8 mouse cellular contexts compared by ENCODE assay signal in the genomic region with DNA sequence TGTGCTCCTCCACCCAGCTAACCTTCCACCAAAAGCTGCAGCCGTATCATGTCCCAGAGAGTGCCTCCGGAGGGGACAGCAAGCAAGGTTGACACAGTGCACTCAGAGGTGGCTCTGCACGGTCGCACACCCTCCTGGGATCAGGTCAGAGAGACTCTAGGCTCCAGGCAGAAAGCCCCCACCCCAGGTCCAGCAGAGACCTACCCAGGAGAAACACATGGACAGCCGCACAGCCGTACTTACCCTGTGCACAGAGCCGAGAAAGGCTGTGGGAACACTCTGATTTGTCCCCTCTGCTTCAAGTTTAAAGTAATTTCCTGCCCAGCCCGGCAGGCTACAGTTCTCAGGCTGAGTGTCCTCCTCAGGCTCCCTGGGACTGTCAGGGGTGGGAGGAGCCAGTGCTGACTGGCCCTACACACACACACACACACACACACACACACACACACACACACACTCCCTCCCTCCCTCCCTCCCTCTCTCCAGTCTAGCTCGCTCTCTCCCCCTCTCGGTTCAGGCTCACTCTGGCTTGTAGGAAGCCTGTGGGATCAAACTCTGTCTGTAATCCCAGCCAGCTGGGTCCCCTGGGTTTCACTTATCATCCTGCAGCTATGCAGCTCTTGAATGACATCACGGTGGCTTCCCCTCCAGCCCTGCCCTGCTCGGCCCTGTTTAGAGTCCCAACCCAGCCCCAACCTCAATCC.
DNase-seq lines count a peak whose midpoint lies in the region; ATAC-seq and TF ChIP-seq lines count a peak whose summit lies in the region.

No protein-coding gene starts in this region.

- peaks cover 3% of the 10 kb centered on the region; the same call in 1 of the 2 replicates for H3K4me1 ChIP-seq in embryonic facial prominence, embryonic 11.5 days (ENCODE audit: control insufficient read depth, insufficient read depth, low read length)
- peaks cover 34% of the 10 kb centered on the region for H3K4me1 ChIP-seq in kidney, adult 2 months (ENCODE audit: control insufficient read depth, insufficient read depth, low read length)
- H3K4me1 ChIP-seq in liver, embryonic 15.5 days (replicated peaks) = peaks cover 26% of the 10 kb centered on the region
- peaks cover 34% of the 10 kb centered on the region for H3K4me1 ChIP-seq in neural tube, embryonic 13.5 days (replicated peaks)

- ATAC-seq in embryonic facial prominence, embryonic 11.5 days (replicated peaks; ENCODE audit: insufficient number of reproducible peaks, low FRiP score, low TSS enrichment, low read depth) = peak; percentile 86
- ATAC-seq in liver, embryonic 15.5 days (ENCODE audit: insufficient read depth) = peak; percentile 57; the same call in 1 of the 2 replicates
- ATAC-seq in neural tube, embryonic 13.5 days (ENCODE audit: low read depth) = peak; percentile 89
- no peak for ATAC-seq in CD4-positive, CD25-positive, alpha-beta regulatory T cell, adult 4 months

- DNase-seq in left cerebral cortex, adult 2 months (ENCODE audit: extremely low spot score in 1 of 2, low spot score in 2 of 2) = no peak
- DNase-seq in left cerebral cortex, adult 11 months (ENCODE audit: low spot score) = no peak
- DNase-seq in embryonic facial prominence, embryonic 11.5 days (ENCODE audit: low spot score) = peak; percentile 75
- DNase-seq in heart, adult 9 months (ENCODE audit: low spot score in 2 of 2) = peak; percentile 95
- peak; percentile 92 for DNase-seq in kidney, adult 2 months

- H3K4me2 ChIP-seq in embryonic facial prominence, embryonic 11.5 days (ENCODE audit: low read depth, low read length) = peak overlapping the region; percentile 21; the same call in 1 of the 2 replicates
- H3K4me2 ChIP-seq in liver, embryonic 15.5 days = no peak overlapping the region
- H3K4me2 ChIP-seq in neural tube, embryonic 13.5 days = peak overlapping the region; percentile 43

- TF ChIP-seq CTCF in left cerebral cortex, adult 2 months (IDR thresholded peaks at IDR 0.05) = peak; percentile 17
- TF ChIP-seq CTCF in kidney, adult 2 months (conservative IDR thresholded peaks at IDR 0.05; ENCODE audit: insufficient read depth, insufficient read length, low read depth, low read length) = no peak

- TF ChIP-seq POLR2A in kidney, adult 2 months (IDR thresholded peaks at IDR 0.05; ENCODE audit: low read depth, low read length) = no peak

- no peaks in the 10 kb centered on the region for H3K36me3 ChIP-seq in embryonic facial prominence, embryonic 11.5 days (replicated peaks; ENCODE audit: control insufficient read depth, insufficient read depth, low read depth, low read length)
- peaks cover 3% of the 10 kb centered on the region for H3K36me3 ChIP-seq in kidney, adult 2 months (ENCODE audit: control insufficient read depth, insufficient read depth, low read length)
- H3K36me3 ChIP-seq in liver, embryonic 15.5 days (replicated peaks) = peaks cover 13% of the 10 kb centered on the region; the same call in 1 of the 2 replicates
- H3K36me3 ChIP-seq in neural tube, embryonic 13.5 days = no peaks in the 10 kb centered on the region

- H3K9me3 ChIP-seq in embryonic facial prominence, embryonic 11.5 days (replicated peaks; ENCODE audit: control insufficient read depth, low read length) = no peaks in the 10 kb centered on the region
- no peaks in the 10 kb centered on the region for H3K9me3 ChIP-seq in liver, embryonic 15.5 days (replicated peaks)
- no peaks in the 10 kb centered on the region for H3K9me3 ChIP-seq in neural tube, embryonic 13.5 days

- H3K4me3 ChIP-seq in left cerebral cortex, adult 2 months = peak overlapping the region; percentile 44
- H3K4me3 ChIP-seq in embryonic facial prominence, embryonic 11.5 days (ENCODE audit: low read depth, low read length) = peak overlapping the region; percentile 6; the same call in 1 of the 2 replicates
- peak overlapping the region; percentile 19 for H3K4me3 ChIP-seq in kidney, adult 2 months (ENCODE audit: insufficient read depth, low read depth, low read length)
- H3K4me3 ChIP-seq in liver, embryonic 15.5 days (replicated peaks) = no peak overlapping the region
- H3K4me3 ChIP-seq in neural tube, embryonic 13.5 days = peak overlapping the region; percentile 22

- H3K27me3 ChIP-seq in embryonic facial prominence, embryonic 11.5 days (ENCODE audit: control insufficient read depth, insufficient read depth, low read length) = no peaks in the 10 kb centered on the region
- no peaks in the 10 kb centered on the region for H3K27me3 ChIP-seq in kidney, adult 2 months (replicated peaks; ENCODE audit: control insufficient read depth, insufficient read depth, low read length)
- H3K27me3 ChIP-seq in liver, embryonic 15.5 days = no peaks in the 10 kb centered on the region
- no peaks in the 10 kb centered on the region for H3K27me3 ChIP-seq in neural tube, embryonic 13.5 days

- peak overlapping the region; percentile 78 for H3K27ac ChIP-seq in left cerebral cortex, adult 2 months
- peak overlapping the region; percentile 56 for H3K27ac ChIP-seq in embryonic facial prominence, embryonic 11.5 days (replicated peaks; ENCODE audit: low read depth, low read length)
- peak overlapping the region; percentile 80 for H3K27ac ChIP-seq in kidney, adult 2 months (ENCODE audit: insufficient read depth, low read depth, low read length)
- peak overlapping the region; percentile 51 for H3K27ac ChIP-seq in liver, embryonic 15.5 days (replicated peaks)
- peak overlapping the region; percentile 84 for H3K27ac ChIP-seq in neural tube, embryonic 13.5 days (replicated peaks)

- intact Hi-C loops in left cerebral cortex, adult 2 months (cut with DNase I) = loop anchor here (2.0 kb wide), 1 partner anchor 20 kb away; no protein-coding TSS in a partner anchor

- peak overlapping the region; percentile 44; the same call in 1 of the 2 replicates for H3K9ac ChIP-seq in embryonic facial prominence, embryonic 11.5 days (replicated peaks; ENCODE audit: low read length)
- no peak overlapping the region for H3K9ac ChIP-seq in liver, embryonic 15.5 days
- H3K9ac ChIP-seq in neural tube, embryonic 13.5 days = peak overlapping the region; percentile 55

- 9% methylated on average over 11 of the region's 12 CpGs for WGBS in embryonic facial prominence, embryonic 11.5 days
- WGBS in kidney, adult 2 months = 9% methylated on average over 12 of the region's 12 CpGs
- 25% methylated on average over 12 of the region's 12 CpGs for WGBS in liver, embryonic 15.5 days (ENCODE audit: insufficient replicate concordance)
- WGBS in neural tube, embryonic 13.5 days = 14% methylated on average over 11 of the region's 12 CpGs

Comparison
In these comparisons a context has a peak if more than half of its experiments do, and no peak if none do; other contexts are left out.
1. DNase-seq: peak in embryonic facial prominence, embryonic 11.5 days (single experiment), heart, adult 9 months (2 of 2) and kidney, adult 2 months (single experiment); none in left cerebral cortex, adult 2 months (0 of 2) and left cerebral cortex, adult 11 months (single experiment).
2. Peak in every context shown above with its lines, with median percentiles within 50 percentile points of each other: H3K27ac ChIP-seq.